Mouse (Mus musculus) spleen, adult 18-20 months (tissue): ENCODE data around the gene Zfp318.

Source experiments
- DNase-seq, 2 experiments: peaks; one replicate each; pipeline ENCODE4 v3.0.0; 2022; ENCODE audit warnings: mixed read lengths in 2 of 2

Gene Zfp318

DNA sequence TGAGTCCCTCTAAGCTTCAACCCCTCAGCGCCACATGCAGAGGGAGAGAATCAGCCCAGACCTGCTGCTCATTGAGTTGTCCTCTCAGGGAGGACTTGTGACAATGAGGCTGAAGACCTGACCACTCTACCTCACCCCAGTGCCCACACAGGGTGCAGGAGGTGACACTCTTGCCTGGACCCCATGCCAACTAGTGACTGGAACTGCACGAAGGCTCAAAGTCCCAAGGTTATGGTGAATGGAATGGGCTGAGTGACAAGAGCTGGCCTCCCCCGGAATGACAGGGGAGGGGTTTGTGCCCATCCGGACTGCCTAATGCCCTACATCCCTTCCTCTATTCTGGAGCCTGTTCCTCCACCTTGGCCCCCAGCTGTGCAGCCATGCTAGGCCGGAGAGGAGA is 69.2 kb downstream of the Zfp318 start:
- no peak for DNase-seq

DNA sequence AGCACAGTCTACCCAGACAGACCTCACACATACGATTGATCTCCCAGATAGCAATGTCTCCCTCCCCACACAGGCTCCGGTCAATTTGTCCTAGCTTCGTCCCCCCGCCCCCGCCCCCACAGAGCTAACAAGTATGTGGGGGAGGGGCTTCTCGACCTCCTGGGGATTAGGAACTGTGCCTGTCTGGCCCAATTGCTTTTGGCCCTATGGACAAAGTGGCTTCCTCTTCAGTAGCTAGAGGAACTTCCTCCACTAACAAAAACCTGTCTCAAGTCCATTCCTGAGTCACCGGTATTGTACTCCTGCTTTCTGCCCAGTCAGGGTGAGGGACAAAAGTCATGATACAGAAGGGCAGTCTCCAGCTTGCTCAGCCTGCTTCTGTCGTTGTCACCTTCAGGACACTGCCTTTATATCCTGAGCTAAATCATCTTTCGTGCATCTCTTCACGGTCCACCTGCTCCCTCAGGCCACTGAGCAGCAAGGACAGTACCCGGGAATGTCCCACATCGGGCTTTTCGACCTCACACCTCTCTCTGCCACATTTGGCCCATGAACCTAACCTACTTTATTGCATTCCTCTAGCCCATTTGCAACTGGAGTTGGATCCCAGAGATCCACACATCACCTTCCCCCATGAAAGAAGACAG is 69.9 kb downstream of the Zfp318 start:
- DNase-seq: no peak

DNA sequence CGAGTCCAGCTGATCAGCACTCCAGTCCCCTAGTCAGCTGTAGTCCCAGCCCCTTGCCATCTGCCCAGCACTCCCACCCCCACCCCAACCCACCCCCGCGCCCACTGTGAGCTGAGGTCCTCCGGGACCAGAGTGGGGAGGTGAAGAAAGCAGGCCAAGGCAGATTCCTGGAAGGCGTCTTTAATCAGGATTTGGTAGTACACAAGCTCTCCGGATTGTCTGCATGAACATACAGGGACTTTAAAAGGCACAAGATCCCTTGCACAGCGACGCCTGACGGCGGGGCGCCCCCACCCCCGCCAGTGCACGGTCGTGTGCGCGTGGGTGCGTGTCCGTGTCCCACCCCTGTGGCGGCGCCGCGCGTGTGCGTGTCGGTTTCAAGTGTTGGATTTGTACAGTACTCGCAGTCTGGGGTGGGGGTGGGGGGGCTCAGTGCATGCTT is 70.5 kb downstream of the Zfp318 start:
- no peak for DNase-seq

DNA sequence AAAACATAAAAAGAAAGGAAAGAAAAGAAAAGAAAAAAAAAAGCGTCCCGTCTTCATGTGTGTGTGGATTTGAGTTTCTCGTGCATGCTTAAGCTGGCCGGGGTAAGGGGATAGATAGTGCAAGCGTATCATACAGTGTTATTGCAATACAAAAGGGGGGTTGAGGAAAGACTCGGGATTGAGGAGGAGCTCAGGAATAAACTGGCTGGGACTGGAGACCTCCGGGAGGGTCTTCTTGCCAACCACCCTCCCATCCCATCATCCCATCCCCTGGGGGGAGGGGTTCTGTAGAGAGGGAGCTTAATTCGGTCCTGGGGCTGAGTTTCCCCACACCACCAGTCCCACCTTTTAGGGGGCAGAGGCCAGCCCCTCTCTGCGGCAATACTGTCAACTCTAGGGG is 71.0 kb downstream of the Zfp318 start:
- no peak for DNase-seq

- no peak for DNase-seq
These were observed 71.7 kb downstream of the Zfp318 start for GRCm38 (mm10) chr17:46455110-46455691.

DNA sequence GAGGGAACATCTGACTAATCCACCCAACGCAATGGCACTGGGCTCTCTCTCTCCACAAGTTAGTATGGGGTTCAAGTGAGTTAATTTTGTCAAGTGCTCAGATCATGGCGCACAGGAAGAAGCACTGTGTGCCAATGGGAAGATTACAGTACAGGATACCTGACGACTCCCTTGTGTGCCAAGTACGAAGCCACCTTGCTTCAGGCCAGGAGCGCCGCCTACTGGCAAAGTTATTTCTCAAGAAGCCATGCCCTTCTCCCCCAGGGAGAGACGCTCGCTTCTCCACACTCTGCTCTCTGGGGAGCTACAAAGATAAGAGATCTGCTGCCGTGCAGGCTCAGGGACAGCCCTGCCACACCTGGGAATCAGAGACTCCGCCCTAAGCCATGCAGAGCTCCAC is 74.3 kb downstream of the Zfp318 start:
- peak; percentile 26 to 66 for DNase-seq

DNA sequence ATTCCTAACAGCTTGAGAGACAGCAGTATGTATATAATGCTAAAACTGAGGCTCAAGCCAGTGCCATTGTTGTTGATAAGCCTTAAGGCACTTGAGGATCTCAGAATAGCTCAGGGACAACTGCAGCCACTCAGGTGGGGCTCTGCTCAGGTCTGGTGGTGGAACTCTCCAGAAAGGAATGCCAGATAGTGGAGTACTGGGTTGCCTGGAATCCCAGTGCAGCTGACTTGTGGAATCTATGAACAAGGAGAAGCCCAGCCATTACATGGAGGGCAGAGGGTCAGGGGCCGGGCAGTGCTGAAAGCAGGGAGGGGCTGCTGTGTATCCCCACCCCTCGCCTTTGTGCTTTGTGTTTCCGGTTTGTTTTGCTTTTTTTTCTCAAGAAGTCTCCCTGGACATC is 74.9 kb downstream of the Zfp318 start:
- no peak for DNase-seq

DNA sequence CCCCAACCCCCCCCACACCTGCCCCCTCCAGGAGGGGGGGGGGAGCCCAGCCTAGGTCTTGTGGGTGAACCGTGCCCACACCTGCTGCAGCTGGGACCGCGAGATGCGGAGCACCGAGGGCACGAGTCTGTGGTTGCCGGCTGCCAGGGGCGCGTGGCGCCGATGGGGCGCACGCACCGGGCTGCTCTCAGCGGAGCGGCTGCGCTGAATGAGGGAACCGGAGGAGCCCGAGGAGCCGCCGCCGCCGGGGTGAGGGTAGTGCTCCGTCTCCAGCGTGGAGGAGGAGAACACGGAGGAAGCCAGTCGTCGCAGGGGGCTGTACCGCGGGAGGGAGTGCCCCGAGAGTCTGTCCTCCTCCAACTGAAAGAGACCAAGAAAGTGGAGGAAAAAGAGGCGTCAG is 77.1 kb downstream of the Zfp318 start:
- DNase-seq: no peak

DNA sequence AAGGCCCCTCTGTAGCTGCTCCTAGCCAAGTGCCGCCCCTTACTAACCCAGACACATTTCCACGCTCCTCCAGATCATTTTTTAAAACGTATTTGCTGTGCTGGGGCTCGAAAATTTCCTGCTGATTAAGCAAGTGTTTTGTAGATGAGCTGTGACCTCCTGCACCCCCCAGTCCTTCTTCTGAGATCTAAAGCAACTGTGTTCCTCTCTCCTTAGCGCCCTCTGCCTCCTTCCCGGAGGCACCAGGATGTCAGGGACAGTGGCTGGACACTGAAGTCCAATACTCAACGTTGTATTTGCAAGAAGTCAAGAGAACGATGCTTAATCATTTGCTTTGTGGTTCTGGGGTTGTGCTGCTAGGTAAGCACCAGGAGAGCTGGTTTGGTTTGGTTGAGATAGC is 77.8 kb downstream of the Zfp318 start:
- DNase-seq: no peak

DNA sequence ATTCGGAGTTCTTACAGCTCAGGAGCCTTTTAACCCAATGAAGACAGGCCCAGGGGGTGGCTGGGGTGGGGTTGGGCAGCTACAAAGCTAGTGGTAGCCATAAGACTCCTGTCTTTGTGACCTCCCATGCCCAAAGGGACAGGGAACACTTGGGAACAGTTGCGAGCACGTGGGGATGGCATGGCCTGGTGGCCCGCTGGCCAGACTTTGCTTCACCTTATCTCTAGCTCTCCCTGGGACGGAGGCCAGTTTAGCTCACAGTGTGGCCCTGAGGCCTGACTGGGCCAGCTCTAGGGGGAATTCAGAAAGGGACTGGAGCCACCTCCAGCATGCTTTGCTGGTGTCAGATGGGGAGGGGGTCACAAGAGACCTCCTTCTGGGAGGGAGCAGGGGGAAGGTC is 78.7 kb downstream of the Zfp318 start:
- DNase-seq: no peak

DNA sequence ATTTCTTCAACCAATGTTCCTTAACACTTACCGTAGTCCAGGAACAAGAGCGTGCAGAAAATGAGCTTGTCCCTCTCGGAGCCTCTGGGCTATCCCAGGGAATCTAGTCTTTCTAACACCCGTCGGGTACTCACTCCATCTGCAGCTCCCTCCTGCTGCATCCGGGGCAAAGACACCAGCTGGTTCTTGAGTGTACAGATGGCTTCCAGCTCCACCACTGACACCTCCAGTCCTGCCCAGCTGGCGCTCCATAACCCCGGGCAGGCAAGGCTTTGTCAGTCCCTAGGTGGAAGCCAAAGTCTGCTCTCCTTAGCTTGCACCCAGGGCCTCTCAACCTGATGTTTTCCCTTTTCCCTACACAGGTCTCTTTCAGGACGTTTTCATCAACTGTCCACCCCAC is 84.3 kb downstream of the Zfp318 start:
- DNase-seq: no peak
